Mouse (Mus musculus) large intestine, adult 2 months (tissue): Measurements from ENCODE around the gene Olfr819. TPM values are rescaled to one million over a fixed set of nuclear protein-coding genes. Genes with fewer than 3 reads are reported as not detected.
"Not testable (repeated sequence)": the region's sequence is repeated elsewhere in the genome, so short reads cannot be mapped to it uniquely, and the experiment has no call there.

Experiments
- DNase-seq: peaks from one replicate; pipeline ENCODE4 v3.0.0-alpha.2; 2012; ENCODE audit warnings: low read depth, low spot score
- WGBS: fragments of 180-500 bp; shearing (Covaris S2); methylation state at CpG from one replicate; pipeline ENCODE4 v1.1.7; 2018; 5-methylcytosine and 5-hydroxymethylcytosine counted together
- polyA plus RNA-seq: library from polyadenylated mRNA; depleted of rRNA; stranded (reverse); fragments of >200 nt; gene quantifications from 2 replicates; pipeline ENCODE4 v1.2.3, GENCODE M21; 2012; rRNA removed

Olfr819 gene
- polyA plus RNA-seq = not detected in 2 replicates

- 76% methylated on average over 2 of the region's 2 CpGs for WGBS
- DNase-seq = not testable (repeated sequence)
Measured at GRCm38 (mm10) chr10:129967166-129967565, at the start of gene Olfr819. Olfr819 (minus strand) TSS chr10:129967266.

- DNase-seq = no peak
Measured at GRCm38 (mm10) chr10:130012321-130012720, 45.3 kb upstream of the Olfr819 start, which contains the start of gene Olfr820. Olfr820 (plus strand) TSS chr10:130012621.

- DNase-seq = not testable (repeated sequence)
- WGBS = 82% methylated on average over 4 of the region's 4 CpGs
Measured at GRCm38 (mm10) chr10:130005366-130005765, 38.3 kb upstream of the Olfr819 start.

- DNase-seq = not testable (repeated sequence)
- 86% methylated on average over 4 of the region's 4 CpGs for WGBS
Measured at GRCm38 (mm10) chr10:130004104-130004503, 37.0 kb upstream of the Olfr819 start.

GRCm38 (mm10) chr10:129984962-129985361 lies 17.9 kb upstream of the Olfr819 start, which contains the start of gene Gm10310:
Gm10310 (minus strand) TSS chr10:129985062.
- no CpG with 5 or more reads among the region's 1 CpGs for WGBS
- DNase-seq = not testable (repeated sequence)

- no CpG with 5 or more reads among the region's 3 CpGs for WGBS
- not testable (repeated sequence) for DNase-seq
Measured at GRCm38 (mm10) chr10:129981867-129982266, 14.8 kb upstream of the Olfr819 start.

GRCm38 (mm10) chr10:129976040-129976439 lies 9.0 kb upstream of the Olfr819 start, which contains the start of gene Olfr247:
Olfr247 (minus strand) TSS chr10:129976140.
- WGBS = no CpG with 5 or more reads among the region's 2 CpGs

GRCm38 (mm10) chr10:129972994-129973393 lies 5.9 kb upstream of the Olfr819 start:
- not testable (repeated sequence) for DNase-seq
- WGBS = no CpG with 5 or more reads among the region's 3 CpGs

More at GRCm38 (mm10) chr10:129976040-129976439, 9.0 kb upstream of the Olfr819 start, which contains the start of gene Olfr247:
- not testable (repeated sequence) for DNase-seq

- DNase-seq = not testable (repeated sequence)
- 80% methylated on average over 2 of the region's 3 CpGs for WGBS
Measured at GRCm38 (mm10) chr10:129966232-129966631, 834 bp downstream of the Olfr819 start.

- WGBS = 74% methylated on average over 2 of the region's 2 CpGs
- no peak for DNase-seq
Measured at GRCm38 (mm10) chr10:129949000-129949399, 18.1 kb downstream of the Olfr819 start, which contains the start of gene Olfr818. Olfr818 (minus strand) TSS chr10:129949100.

GRCm38 (mm10) chr10:129915497-129915896 lies 51.6 kb downstream of the Olfr819 start, which contains the start of gene Olfr816:
Olfr816 (minus strand) TSS chr10:129915597.
- 48% methylated on average over 1 of the region's 1 CpGs for WGBS
- no peak for DNase-seq

Other genes starting within 250 kb of the Olfr819 start
- not detected in 2 replicates for gene Olfr805, start 237.9 kb downstream of the Olfr819 start, polyA plus RNA-seq
- gene Olfr806, start 225.3 kb downstream of the Olfr819 start, polyA plus RNA-seq = not detected in 2 replicates
- gene Olfr807, start 209.5 kb downstream of the Olfr819 start, polyA plus RNA-seq = not detected in 2 replicates
- not detected in 2 replicates for gene Olfr808, start 201.8 kb downstream of the Olfr819 start, polyA plus RNA-seq
- gene Olfr809, start 192.6 kb downstream of the Olfr819 start, polyA plus RNA-seq = not detected in 2 replicates
- gene Olfr810, start 172.3 kb downstream of the Olfr819 start, polyA plus RNA-seq = not detected in 2 replicates
- not detected in 2 replicates for gene Olfr811, start 162.9 kb downstream of the Olfr819 start, polyA plus RNA-seq
- gene Olfr812, start 121.2 kb downstream of the Olfr819 start, polyA plus RNA-seq = not detected in 2 replicates
- gene Olfr813, start 111.9 kb downstream of the Olfr819 start, polyA plus RNA-seq = not detected in 2 replicates
- not detected in 2 replicates for gene Olfr814, start 87.4 kb downstream of the Olfr819 start, polyA plus RNA-seq
- gene Olfr815, start 61.4 kb downstream of the Olfr819 start, polyA plus RNA-seq = not detected in 2 replicates
- gene Olfr816, start 51.7 kb downstream of the Olfr819 start, polyA plus RNA-seq = not detected in 2 replicates
- not detected in 2 replicates for gene Olfr818, start 18.2 kb downstream of the Olfr819 start, polyA plus RNA-seq
- not detected in 2 replicates for gene Olfr247, start 8.9 kb upstream of the Olfr819 start, polyA plus RNA-seq
- gene Gm10310, start 17.8 kb upstream of the Olfr819 start, polyA plus RNA-seq = not detected in 2 replicates
- not detected in 2 replicates for gene Olfr820, start 45.4 kb upstream of the Olfr819 start, polyA plus RNA-seq
- gene Olfr821, start 63.1 kb upstream of the Olfr819 start, polyA plus RNA-seq = not detected in 2 replicates
- not detected in 2 replicates for gene Olfr822, start 103.9 kb upstream of the Olfr819 start, polyA plus RNA-seq
- gene Olfr823, start 148.1 kb upstream of the Olfr819 start, polyA plus RNA-seq = not detected in 2 replicates
- gene Olfr824, start 162.7 kb upstream of the Olfr819 start, polyA plus RNA-seq = not detected in 2 replicates
- gene Olfr825, start 199.5 kb upstream of the Olfr819 start, polyA plus RNA-seq = not detected in 2 replicates
- gene Olfr826, start 216.9 kb upstream of the Olfr819 start, polyA plus RNA-seq = not detected in 2 replicates
- not detected in 2 replicates for gene Olfr827, start 247.1 kb upstream of the Olfr819 start, polyA plus RNA-seq